Mouse (Mus musculus) embryonic facial prominence, embryonic 15.5 days (tissue): ENCODE measurements at regions not wholly inside any gene's neighbourhood (a gene's known extent, or its start where the extent isn't known, plus 50 kb on each side); places are given as distances from the start of the nearest gene placed in this dataset. TPM values are rescaled to one million over a fixed set of nuclear protein-coding genes. Genes with fewer than 3 reads are reported as not detected.

Source experiments
- ATAC-seq: fragments of 200-750 bp; cut with Nextera tagmentation; 2 replicates; pipeline ENCODE4 v1.8.0; 2017; ENCODE audit warnings: low read depth, moderate TSS enrichment; ENCODE audit not compliant: insufficient number of reproducible peaks, low FRiP score, low TSS enrichment
- H3K27ac ChIP-seq: fragments of 300-500 bp; sonication (generic); replicated peaks from 2 replicates; pipeline ENCODE4 v1.5.1; 2015; ENCODE audit warnings: mild to moderate bottlenecking, inconsistent platforms
- H3K27me3 ChIP-seq: fragments of 300-500 bp; sonication (generic); 2 replicates; pipeline ENCODE4 v1.6.1; 2015; ENCODE audit warnings: inconsistent platforms
- H3K36me3 ChIP-seq: fragments of 300-500 bp; sonication (generic); 2 replicates; pipeline ENCODE4 v1.6.1; 2015; ENCODE audit warnings: mild to moderate bottlenecking, inconsistent platforms
- H3K4me1 ChIP-seq: fragments of 300-500 bp; sonication (generic); 2 replicates; pipeline ENCODE4 v1.6.1; 2015; ENCODE audit warnings: inconsistent platforms
- H3K4me2 ChIP-seq: fragments of 300-500 bp; sonication (generic); replicated peaks from 2 replicates; pipeline ENCODE4 v1.6.1; 2015; ENCODE audit warnings: mild to moderate bottlenecking, inconsistent platforms
- H3K4me3 ChIP-seq: fragments of 300-500 bp; sonication (generic); replicated peaks from 2 replicates; pipeline ENCODE4 v1.5.1; 2015; ENCODE audit warnings: mild to moderate bottlenecking, inconsistent platforms
- H3K9ac ChIP-seq: fragments of 300-500 bp; sonication (generic); 2 replicates; pipeline ENCODE4 v1.6.1; 2015; ENCODE audit warnings: inconsistent platforms
- H3K9me3 ChIP-seq: fragments of 300-500 bp; sonication (generic); replicated peaks from 2 replicates; pipeline ENCODE4 v1.6.1; 2016; ENCODE audit warnings: inconsistent platforms
- WGBS: fragments of 180-500 bp; shearing (Covaris S2); methylation state at CpG from one replicate; pipeline ENCODE4 v1.1.7; 2015; 5-methylcytosine and 5-hydroxymethylcytosine counted together
- microRNA-seq: library from miRNA; unstranded; fragments of <30 nt; microRNA quantifications from one replicate; pipeline ENCODE4, GENCODE M21; 2016; ENCODE audit warnings: borderline number of aligned reads

DNA sequence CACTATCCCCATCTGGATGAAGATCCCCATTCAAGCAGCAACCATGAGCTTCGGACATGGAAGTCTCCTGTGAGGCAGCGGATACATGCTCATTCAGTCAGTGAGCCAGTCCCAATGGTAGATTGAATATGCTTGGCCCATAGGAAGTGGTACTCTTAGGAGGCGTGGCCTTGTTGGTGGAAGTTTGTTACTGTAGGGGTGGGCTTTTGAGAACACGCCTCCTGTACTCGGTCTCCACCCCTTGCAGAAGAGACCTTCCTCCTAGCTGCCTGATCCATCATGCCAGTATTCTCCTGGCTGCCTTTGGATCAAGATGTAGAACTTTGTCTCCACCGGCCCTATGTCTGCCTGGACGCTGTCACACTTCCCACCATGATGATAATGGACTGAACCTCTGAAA is 55.3 kb upstream of the Pmfbp1 start:
- no peak for ATAC-seq

More for the DNA sequence above, 55.3 kb upstream of the Pmfbp1 start:
- H3K9ac ChIP-seq = no peak overlapping the region
- H3K9me3 ChIP-seq = no peaks in the 10 kb centered on the region
- H3K27ac ChIP-seq = no peak overlapping the region
- no peaks in the 10 kb centered on the region; the same call in 1 of the 2 replicates for H3K4me1 ChIP-seq
- H3K4me3 ChIP-seq = no peak overlapping the region
- WGBS = 90% methylated on average over 7 of the region's 7 CpGs
- H3K36me3 ChIP-seq = no peaks in the 10 kb centered on the region
- H3K27me3 ChIP-seq = no peaks in the 10 kb centered on the region
- no peak overlapping the region for H3K4me2 ChIP-seq

Small RNAs in the stretch of these regions (microRNA-seq; reads per million reads assigned to microRNA genes)
- gene Gm23163 = not detected
